ENCODE assay signal across 9 mouse cellular contexts in genomic region chr2:92322669-92323068, GRCm38 (mm10). TPM values are rescaled to one million over a fixed set of nuclear protein-coding genes. Genes with fewer than 3 reads are reported as not detected.
DNase-seq lines count a peak whose midpoint lies in the region; ATAC-seq and TF ChIP-seq lines count a peak whose summit lies in the region.
"Had no signal": no experiment of that assay in that cellular context is flagged by ENCODE, and none has a peak within 500 bp of the region (broad histone marks: within the 10 kb centered on the region; RNA-seq: fewer than 3 reads in every experiment).

No protein-coding gene starts in this region.

- no peak overlapping the region for H3K27ac ChIP-seq in heart, adult 2 months
- no peak overlapping the region for H3K27ac ChIP-seq in heart, embryonic 11.5 days (ENCODE audit: low read depth, low read length)
- H3K27ac ChIP-seq in thymus, adult 2 months (ENCODE audit: control insufficient read depth, insufficient read depth, low read length), result no peak overlapping the region
- H3K27ac ChIP-seq in cortical plate, adult 2 months (ENCODE audit: insufficient read depth, low read length), result no peak overlapping the region
- H3K27ac ChIP-seq in forebrain, embryonic 11.5 days (ENCODE audit: low read depth, low read length), result no peak overlapping the region
- H3K27ac ChIP-seq: neural tube, embryonic 13.5 days had no signal

- intact Hi-C loops in heart, adult 2 months (cut with DNase I), result no loop called here

- DNase-seq in heart, adult 2 months, result peak in 1 of 2 experiments; percentile 43
- DNase-seq in thymus, adult 2 months, result peak; percentile 58
- DNase-seq in thymus, adult 18-20 months, result no peak
- no peak for DNase-seq in layer of hippocampus, adult 11-12 months (ENCODE audit: low spot score)
- no peak for DNase-seq in forebrain, embryonic 11.5 days (ENCODE audit: low spot score)

- no peaks in the 10 kb centered on the region for H3K36me3 ChIP-seq in heart, adult 2 months (ENCODE audit: control insufficient read depth, insufficient read depth, low read length)
- peaks cover 7% of the 10 kb centered on the region for H3K36me3 ChIP-seq in heart, embryonic 11.5 days (ENCODE audit: control insufficient read depth, insufficient read depth, low read length)
- no peaks in the 10 kb centered on the region for H3K36me3 ChIP-seq in thymus, adult 2 months (ENCODE audit: control insufficient read depth, insufficient read depth, low read length)
- H3K36me3 ChIP-seq in myocyte (ENCODE audit: control insufficient read depth, insufficient read depth), result no peaks in the 10 kb centered on the region
- H3K36me3 ChIP-seq in forebrain, embryonic 11.5 days (ENCODE audit: control insufficient read depth, insufficient read depth, low read length), result no peaks in the 10 kb centered on the region; the same call in 1 of the 2 replicates

- TF ChIP-seq POLR2A in heart, adult 2 months (IDR thresholded peaks at IDR 0.05; ENCODE audit: insufficient read depth, low read depth, low read length), result no peak
- TF ChIP-seq POLR2A in thymus, adult 2 months (IDR thresholded peaks at IDR 0.05; ENCODE audit: control insufficient read depth, extremely low read depth, insufficient read depth, low read length, poor library complexity), result no peak
- no peak for TF ChIP-seq POLR2A in cortical plate, adult 2 months (IDR thresholded peaks at IDR 0.05; ENCODE audit: extremely low read depth, insufficient read depth, low read length)
- no peak for TF ChIP-seq POLR2A in myocyte (IDR thresholded peaks at IDR 0.05; ENCODE audit: insufficient read length, low read depth)

- peaks cover 2% of the 10 kb centered on the region; the same call in 1 of the 2 replicates for H3K79me2 ChIP-seq in heart, adult 2 months (replicated peaks; ENCODE audit: control insufficient read depth, insufficient read depth, low read length)
- no peaks in the 10 kb centered on the region for H3K79me2 ChIP-seq in myocyte (ENCODE audit: control insufficient read depth, insufficient read depth)

- no peaks in the 10 kb centered on the region for H3K4me1 ChIP-seq in heart, adult 2 months (ENCODE audit: control insufficient read depth, insufficient read depth, low read length)
- no peaks in the 10 kb centered on the region for H3K4me1 ChIP-seq in heart, embryonic 11.5 days (ENCODE audit: control insufficient read depth, insufficient read depth, low read length)
- H3K4me1 ChIP-seq in thymus, adult 2 months (replicated peaks; ENCODE audit: control insufficient read depth, insufficient read depth, low read length), result no peaks in the 10 kb centered on the region; the same call in 1 of the 2 replicates
- H3K4me1 ChIP-seq in cortical plate, adult 2 months (ENCODE audit: control insufficient read depth, insufficient read depth, low read length), result no peaks in the 10 kb centered on the region
- no peaks in the 10 kb centered on the region for H3K4me1 ChIP-seq in forebrain, embryonic 11.5 days (replicated peaks; ENCODE audit: control insufficient read depth, insufficient read depth, low read length)
- H3K4me1 ChIP-seq: neural tube, embryonic 13.5 days had no signal

- TF ChIP-seq CTCF in heart, adult 2 months (IDR thresholded peaks at IDR 0.05), result peak; percentile 74
- no peak for TF ChIP-seq CTCF in thymus, adult 2 months (IDR thresholded peaks at IDR 0.05; ENCODE audit: borderline replicate concordance, control insufficient read depth, extremely low read depth, insufficient read depth, low read length, poor library complexity)
- TF ChIP-seq CTCF in cortical plate, adult 2 months (IDR thresholded peaks at IDR 0.05; ENCODE audit: extremely low read depth, insufficient read depth, low read length), result peak; percentile 42

- TF ChIP-seq EP300 in heart, adult 2 months (IDR thresholded peaks at IDR 0.05; ENCODE audit: insufficient read depth, low read depth, low read length), result no peak

- H3K4me3 ChIP-seq in heart, adult 2 months, result no peak overlapping the region
- H3K4me3 ChIP-seq in heart, embryonic 11.5 days (ENCODE audit: low read depth, low read length), result no peak overlapping the region
- no peak overlapping the region for H3K4me3 ChIP-seq in thymus, adult 2 months (ENCODE audit: control insufficient read depth, insufficient read depth, low read length)
- H3K4me3 ChIP-seq in cortical plate, adult 2 months (ENCODE audit: insufficient read depth, low read length), result no peak overlapping the region
- no peak overlapping the region for H3K4me3 ChIP-seq in myocyte
- H3K4me3 ChIP-seq in forebrain, embryonic 11.5 days (ENCODE audit: low read depth, low read length), result no peak overlapping the region
- H3K4me3 ChIP-seq: neural tube, embryonic 13.5 days had no signal

- no peak overlapping the region for H3ac ChIP-seq in myocyte (ENCODE audit: control insufficient read depth, insufficient read length)

- no peak overlapping the region for H3K4me2 ChIP-seq in heart, embryonic 11.5 days
- H3K4me2 ChIP-seq in myocyte (ENCODE audit: low read depth), result no peak overlapping the region
- no peak overlapping the region for H3K4me2 ChIP-seq in forebrain, embryonic 11.5 days (ENCODE audit: low read depth, low read length, severe bottlenecking)
- H3K4me2 ChIP-seq: neural tube, embryonic 13.5 days had no signal

- no peaks in the 10 kb centered on the region; the same call in 1 of the 2 replicates for H3K27me3 ChIP-seq in heart, adult 2 months (ENCODE audit: control insufficient read depth, insufficient read depth, low read length)
- H3K27me3 ChIP-seq in heart, embryonic 11.5 days (ENCODE audit: control insufficient read depth, insufficient read depth, low read length), result no peaks in the 10 kb centered on the region
- H3K27me3 ChIP-seq in thymus, adult 2 months (ENCODE audit: control insufficient read depth, insufficient read depth, low read length), result no peaks in the 10 kb centered on the region
- no peaks in the 10 kb centered on the region for H3K27me3 ChIP-seq in myocyte (ENCODE audit: control insufficient read depth, insufficient read depth, insufficient read length)
- no peaks in the 10 kb centered on the region for H3K27me3 ChIP-seq in forebrain, embryonic 11.5 days (ENCODE audit: control insufficient read depth, insufficient read depth, low read length)
- H3K27me3 ChIP-seq: neural tube, embryonic 13.5 days had no signal

- 90% methylated on average over 2 of the region's 2 CpGs for WGBS in heart, adult 2 months
- WGBS in heart, embryonic 11.5 days (ENCODE audit: insufficient replicate concordance), result 80% methylated on average over 2 of the region's 2 CpGs
- WGBS in thymus, adult 2 months, result 95% methylated on average over 2 of the region's 2 CpGs
- WGBS in forebrain, embryonic 11.5 days, result 90% methylated on average over 2 of the region's 2 CpGs

- ATAC-seq in heart, embryonic 11.5 days (replicated peaks; ENCODE audit: insufficient number of reproducible peaks, low FRiP score, low TSS enrichment), result no peak
- no peak for ATAC-seq in forebrain, embryonic 11.5 days (replicated peaks; ENCODE audit: low FRiP score)

- H3K9ac ChIP-seq in heart, adult 2 months (ENCODE audit: low read depth, low read length), result no peak overlapping the region
- no peak overlapping the region for H3K9ac ChIP-seq in heart, embryonic 11.5 days (ENCODE audit: low read depth, low read length)
- no peak overlapping the region for H3K9ac ChIP-seq in forebrain, embryonic 11.5 days (ENCODE audit: low read length)
- H3K9ac ChIP-seq: neural tube, embryonic 13.5 days had no signal

- no peaks in the 10 kb centered on the region for H3K9me3 ChIP-seq in heart, embryonic 11.5 days (replicated peaks; ENCODE audit: control insufficient read depth, low read length)
- H3K9me3 ChIP-seq in forebrain, embryonic 11.5 days (ENCODE audit: control insufficient read depth, low read length), result no peaks in the 10 kb centered on the region
- H3K9me3 ChIP-seq: neural tube, embryonic 13.5 days had no signal

TF ChIP-seq in myocyte, 11 proteins besides CTCF, POLR2A, EP300 and RAD21:
- TF ChIP-seq SRF (IDR thresholded peaks at IDR 0.05; ENCODE audit: control insufficient read depth, insufficient read length, low read depth) (no peak), TCF3 (IDR thresholded peaks at IDR 0.05; ENCODE audit: insufficient read length, low read depth) (no peak), E2F4 (IDR thresholded peaks at IDR 0.05; ENCODE audit: insufficient read depth) (no peak), MAX (IDR thresholded peaks at IDR 0.05; ENCODE audit: low read depth) (no peak), MYOG (IDR thresholded peaks at IDR 0.05; ENCODE audit: control insufficient read depth in 1 of 3, insufficient read depth in 1 of 3, insufficient read length in 2 of 3, low read depth in 2 of 3) (no peak), TCF12 (IDR thresholded peaks at IDR 0.05; ENCODE audit: insufficient read depth, poor library complexity, severe bottlenecking) (no peak), USF1 (IDR thresholded peaks at IDR 0.05; ENCODE audit: low read depth) (peak; percentile 47), MYOD1 (IDR thresholded peaks at IDR 0.05; ENCODE audit: control insufficient read depth in 1 of 3, insufficient read length in 2 of 3, low read depth in 2 of 3) (no peak)

RNA-seq across cellular contexts. Expression of gene Pex16, which starts 51.8 kb away (rescaled TPM):
- total RNA-seq in heart, adult 2 months (2021), result 10 to 100 TPM; 19.6 to 23.1 TPM
- 35.6 and 36.8 TPM in 2 replicates for polyA plus RNA-seq in heart, adult 2 months (2012; rRNA removed)
- 12.5 and 13.6 TPM in 2 replicates for polyA plus RNA-seq in heart, embryonic 11.5 days (2014; fragmentation: Nextera tagmentation; extraction: Ambion mirVana)
- 76.1 and 78.0 TPM in 2 replicates for polyA plus RNA-seq in thymus, adult 2 months (2012; rRNA removed)
- 45.5 and 50.3 TPM in 2 replicates for polyA plus RNA-seq in cortical plate, adult 2 months (2012; rRNA removed)
- polyA plus RNA-seq in myocyte (2012; fragmentation: generic; extraction: Trizol), result 44.1 TPM
- 18.2 and 22.9 TPM in 2 replicates for polyA plus RNA-seq in forebrain, embryonic 11.5 days (2014; fragmentation: Nextera tagmentation; extraction: Ambion mirVana)

RNA-seq across cellular contexts. Expression of gene Large2, which starts 52.0 kb away (rescaled TPM):
- total RNA-seq in heart, adult 2 months (2021), result not detected
- 0.50 and 0.84 TPM in 2 replicates for polyA plus RNA-seq in heart, adult 2 months (2012; rRNA removed)
- 0.93 and 2.0 TPM in 2 replicates for polyA plus RNA-seq in heart, embryonic 11.5 days (2014; fragmentation: Nextera tagmentation; extraction: Ambion mirVana)
- 10.4 and 13.9 TPM in 2 replicates for polyA plus RNA-seq in thymus, adult 2 months (2012; rRNA removed)
- 0.31 and 0.59 TPM in 2 replicates for polyA plus RNA-seq in cortical plate, adult 2 months (2012; rRNA removed)
- polyA plus RNA-seq in myocyte (2012; fragmentation: generic; extraction: Trizol), result 0.11 TPM
- 16.1 and 16.4 TPM in 2 replicates for polyA plus RNA-seq in forebrain, embryonic 11.5 days (2014; fragmentation: Nextera tagmentation; extraction: Ambion mirVana)

RNA-seq across cellular contexts. Expression of gene 1700029I15Rik, which starts 59.7 kb away (rescaled TPM):
- total RNA-seq in heart, adult 2 months (2021), result 1 to 10 TPM in 1 of 2 experiments, under 1 TPM in 1; 0.63 to 1.1 TPM
- 2.4 and 2.8 TPM in 2 replicates for polyA plus RNA-seq in heart, adult 2 months (2012; rRNA removed)
- polyA plus RNA-seq in heart, embryonic 11.5 days (2014; fragmentation: Nextera tagmentation; extraction: Ambion mirVana), result 0.67 and 0.89 TPM in 2 replicates
- polyA plus RNA-seq in thymus, adult 2 months (2012; rRNA removed), result 6.4 and 9.0 TPM in 2 replicates
- polyA plus RNA-seq in cortical plate, adult 2 months (2012; rRNA removed), result 4.2 and 4.4 TPM in 2 replicates
- polyA plus RNA-seq in myocyte (2012; fragmentation: generic; extraction: Trizol), result 0.91 TPM
- 2.3 and 3.6 TPM in 2 replicates for polyA plus RNA-seq in forebrain, embryonic 11.5 days (2014; fragmentation: Nextera tagmentation; extraction: Ambion mirVana)
